ENCODE assay signal across 13 mouse cellular contexts in genomic region chr14:16599224-16599623, GRCm38 (mm10).
A peak's percentile ranks its signal among the peaks of the same experiment; 100 is the strongest.
DNase-seq lines count a peak whose midpoint lies in the region; ATAC-seq lines count a peak whose summit lies in the region.
"Had no signal": no experiment of that assay in that cellular context is flagged by ENCODE, and none has a peak within 500 bp of the region (broad histone marks: within the 10 kb centered on the region; RNA-seq: fewer than 3 reads in every experiment).

No protein-coding gene starts in this region.

- no peak overlapping the region for H3K4me3 ChIP-seq in forebrain, embryonic 13.5 days
- H3K4me3 ChIP-seq in forebrain, embryonic 11.5 days (ENCODE audit: low read depth, low read length), result no peak overlapping the region
- H3K4me3 ChIP-seq: gastrocnemius, adult 2 months; neural tube, embryonic 13.5 days had no signal

- WGBS in forebrain, embryonic 13.5 days, result 78% methylated on average over 7 of the region's 7 CpGs
- 78% methylated on average over 7 of the region's 7 CpGs for WGBS in forebrain, embryonic 11.5 days

- H3K4me1 ChIP-seq in forebrain, embryonic 13.5 days, result 0 out of 2 replicates have a peak, but pooled peaks cover 11% of the 10 kb centered on the region
- H3K4me1 ChIP-seq in forebrain, embryonic 11.5 days (replicated peaks; ENCODE audit: control insufficient read depth, insufficient read depth, low read length), result no peaks in the 10 kb centered on the region

- DNase-seq in forebrain, embryonic 11.5 days (ENCODE audit: low spot score), result no peak
- peak; percentile 58 to 65 for DNase-seq in heart, adult 18-20 months
- DNase-seq in layer of hippocampus, adult 18-20 months (ENCODE audit: low spot score in 2 of 2), result peak; percentile 19 to 67
- DNase-seq in left cerebral cortex, postnatal 4 days, result peak; percentile 10
- no peak for DNase-seq in thymus, postnatal 14 days
- no peak for DNase-seq in Muller cell, postnatal 12 days (ENCODE audit: inconsistent ontology term)
- DNase-seq: adrenal gland, adult 8-10 months; gastrocnemius, adult 2 months; kidney, adult 18-20 months had no signal

- no peak overlapping the region for H3K27ac ChIP-seq in forebrain, embryonic 13.5 days
- H3K27ac ChIP-seq in forebrain, embryonic 11.5 days (ENCODE audit: low read depth, low read length), result no peak overlapping the region
- H3K27ac ChIP-seq: gastrocnemius, adult 2 months; neural tube, embryonic 13.5 days had no signal

- H3K4me2 ChIP-seq in forebrain, embryonic 13.5 days, result no peak overlapping the region
- no peak overlapping the region for H3K4me2 ChIP-seq in forebrain, embryonic 11.5 days (ENCODE audit: low read depth, low read length, severe bottlenecking)
- H3K4me2 ChIP-seq: liver, embryonic 11.5 days; neural tube, embryonic 13.5 days had no signal

- H3K27me3 ChIP-seq in forebrain, embryonic 13.5 days, result no peaks in the 10 kb centered on the region
- no peaks in the 10 kb centered on the region for H3K27me3 ChIP-seq in forebrain, embryonic 11.5 days (ENCODE audit: control insufficient read depth, insufficient read depth, low read length)
- H3K27me3 ChIP-seq: neural tube, embryonic 13.5 days had no signal

- peak; percentile 28; the same call in 1 of the 2 replicates for ATAC-seq in forebrain, embryonic 13.5 days
- no peak for ATAC-seq in forebrain, embryonic 11.5 days (replicated peaks; ENCODE audit: low FRiP score)
- no peak for ATAC-seq in megakaryocyte progenitor cell, adult 5-6 weeks (replicated peaks; ENCODE audit: poor library complexity)

- intact Hi-C loops in left cerebral cortex, postnatal 4 days (cut with DNase I), result no loop called here

- no peaks in the 10 kb centered on the region for H3K36me3 ChIP-seq in forebrain, embryonic 13.5 days (ENCODE audit: poor library complexity, severe bottlenecking)
- H3K36me3 ChIP-seq in forebrain, embryonic 11.5 days (ENCODE audit: control insufficient read depth, insufficient read depth, low read length), result no peaks in the 10 kb centered on the region
- H3K36me3 ChIP-seq: neural tube, embryonic 13.5 days had no signal

- no peaks in the 10 kb centered on the region for H3K9me3 ChIP-seq in forebrain, embryonic 13.5 days (replicated peaks)
- H3K9me3 ChIP-seq in forebrain, embryonic 11.5 days (ENCODE audit: control insufficient read depth, low read length), result no peaks in the 10 kb centered on the region
- H3K9me3 ChIP-seq: neural tube, embryonic 13.5 days had no signal

- H3K9ac ChIP-seq in forebrain, embryonic 13.5 days, result no peak overlapping the region
- no peak overlapping the region for H3K9ac ChIP-seq in forebrain, embryonic 11.5 days (ENCODE audit: low read length)
- H3K9ac ChIP-seq: neural tube, embryonic 13.5 days had no signal

Comparison
In these comparisons a context has a peak if more than half of its experiments do, and no peak if none do; other contexts are left out.
1. DNase-seq: peak in heart, adult 18-20 months (2 of 2), layer of hippocampus, adult 18-20 months (2 of 2) and left cerebral cortex, postnatal 4 days (single experiment); none in forebrain, embryonic 11.5 days (single experiment), thymus, postnatal 14 days (single experiment) and Muller cell, postnatal 12 days (single experiment).